Mouse (Mus musculus): ENCODE results near the gene Lcor.

The Lcor gene

DNA sequence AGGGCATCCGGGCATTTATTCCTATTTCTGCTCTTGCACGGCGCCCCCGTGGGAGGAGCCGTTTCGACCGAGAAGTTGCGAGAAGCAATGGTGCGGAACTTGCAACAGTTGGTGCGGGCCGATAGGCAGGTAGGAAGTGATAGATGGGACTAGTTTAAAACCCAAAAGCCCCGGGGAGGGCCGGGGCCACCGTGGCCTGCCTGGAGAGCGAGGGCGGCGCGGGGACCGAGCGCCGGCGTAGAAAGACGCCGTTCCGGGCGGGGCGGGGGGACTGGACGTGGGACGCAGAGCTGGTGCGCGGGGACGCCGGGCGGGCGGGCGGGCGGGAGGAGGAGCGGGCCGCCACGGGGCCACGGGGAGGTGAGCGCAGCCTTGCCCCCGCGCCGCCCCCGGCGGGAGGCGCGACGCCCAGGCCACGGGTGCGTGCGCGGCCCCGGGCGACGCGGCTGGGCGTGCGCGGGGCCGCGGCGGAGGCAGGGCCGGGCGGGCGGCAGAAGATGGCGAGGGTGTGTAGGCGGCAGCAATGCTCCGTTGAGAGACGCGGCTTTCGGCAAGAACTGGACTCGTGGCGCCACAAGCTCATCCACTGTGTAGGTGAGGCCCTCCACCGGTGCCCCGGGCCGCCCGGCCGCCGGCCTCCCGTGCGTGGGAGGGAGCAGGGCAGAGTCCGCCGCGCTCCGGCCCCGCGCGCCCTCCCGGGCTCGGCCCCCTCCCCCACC lies at the start of gene Lcor:
Gene Lcor (plus strand): TSS at position 448 of the 719 bp plus-strand sequence.
- peak; percentile 85 for DNase-seq (ENCODE audit: low read depth, low spot score)

DNA sequence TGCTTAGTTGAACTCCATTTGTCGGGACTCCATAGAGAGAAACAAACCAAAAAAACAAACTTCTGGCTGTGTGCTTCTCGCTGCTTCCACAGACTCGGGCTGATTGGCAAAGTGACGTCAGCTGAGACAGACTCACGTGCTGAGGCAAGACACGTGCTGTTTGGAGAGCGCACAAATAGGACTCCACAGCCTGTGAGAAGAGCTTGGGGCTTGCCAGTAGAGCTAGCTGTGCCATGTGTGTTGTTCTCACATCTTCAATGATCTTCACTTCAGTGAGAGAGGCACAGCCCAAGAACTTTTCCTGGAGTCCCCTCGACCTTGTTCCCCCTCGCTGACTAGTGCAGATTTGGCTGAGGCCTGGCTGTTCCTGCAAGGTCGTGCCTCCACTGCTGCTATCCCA lies 47.1 kb upstream of the Lcor start:
- no peak for DNase-seq (ENCODE audit: low read depth, low spot score)

DNA sequence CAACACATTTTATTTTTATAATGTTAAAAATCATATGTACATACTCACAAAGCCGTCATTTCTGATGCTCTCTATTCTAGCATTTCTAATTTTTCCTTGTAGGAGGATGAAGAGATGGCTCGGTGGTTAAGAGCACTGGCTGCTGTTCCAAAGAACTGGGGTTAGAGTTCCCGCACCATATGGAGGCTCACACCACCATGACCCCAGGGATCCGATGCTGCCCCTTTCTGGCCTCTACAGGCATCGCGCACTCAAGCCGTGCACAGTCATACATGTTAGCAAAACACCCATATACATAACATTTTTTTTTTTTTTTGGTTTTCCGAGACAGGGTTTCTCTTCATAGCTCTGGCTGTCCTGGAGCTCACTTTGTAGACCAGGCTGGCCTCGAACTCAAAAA lies 46.0 kb upstream of the Lcor start:
- DNase-seq (ENCODE audit: low read depth, low spot score), result no peak

DNA sequence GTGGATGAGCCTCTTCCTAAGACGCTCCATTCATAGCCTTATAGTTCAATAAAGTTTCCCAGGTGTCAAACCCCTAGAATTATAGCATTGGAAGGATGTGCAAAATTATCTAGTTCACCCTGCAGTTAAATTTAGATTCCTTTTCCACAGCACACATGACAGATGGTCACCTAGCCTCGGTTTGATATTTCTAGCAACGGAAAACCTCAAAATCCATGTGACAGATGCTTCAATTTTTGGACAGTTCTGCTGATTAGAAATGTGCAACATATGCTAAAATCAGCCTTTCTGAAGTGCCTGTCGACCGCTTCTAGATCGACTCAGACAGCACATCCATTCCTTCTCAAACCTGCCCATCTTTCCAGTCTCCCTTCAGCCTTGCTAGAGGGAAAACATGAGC lies 43.5 kb upstream of the Lcor start:
- DNase-seq (ENCODE audit: low read depth, low spot score), result no peak

DNA sequence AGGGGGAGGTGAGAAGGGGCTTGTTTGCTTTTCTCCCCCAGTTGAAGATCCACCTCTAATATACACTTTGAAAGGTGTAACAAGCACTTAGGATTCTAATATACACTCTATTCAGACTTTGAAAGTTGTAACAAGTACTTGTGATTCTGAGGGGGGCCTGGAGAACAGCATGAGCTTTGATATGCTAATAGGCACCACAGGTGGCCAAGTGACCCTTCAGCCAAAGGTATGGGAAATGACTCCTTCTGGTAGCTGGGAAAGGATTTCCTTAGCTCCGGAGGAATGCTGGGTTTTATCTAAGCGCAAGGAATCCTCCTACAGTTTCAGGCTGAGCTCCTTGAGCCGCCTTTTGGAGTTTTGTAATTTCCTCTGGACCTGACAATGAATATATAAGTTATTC lies 41.0 kb upstream of the Lcor start:
- peak; percentile 92 for DNase-seq (ENCODE audit: low read depth, low spot score)

DNA sequence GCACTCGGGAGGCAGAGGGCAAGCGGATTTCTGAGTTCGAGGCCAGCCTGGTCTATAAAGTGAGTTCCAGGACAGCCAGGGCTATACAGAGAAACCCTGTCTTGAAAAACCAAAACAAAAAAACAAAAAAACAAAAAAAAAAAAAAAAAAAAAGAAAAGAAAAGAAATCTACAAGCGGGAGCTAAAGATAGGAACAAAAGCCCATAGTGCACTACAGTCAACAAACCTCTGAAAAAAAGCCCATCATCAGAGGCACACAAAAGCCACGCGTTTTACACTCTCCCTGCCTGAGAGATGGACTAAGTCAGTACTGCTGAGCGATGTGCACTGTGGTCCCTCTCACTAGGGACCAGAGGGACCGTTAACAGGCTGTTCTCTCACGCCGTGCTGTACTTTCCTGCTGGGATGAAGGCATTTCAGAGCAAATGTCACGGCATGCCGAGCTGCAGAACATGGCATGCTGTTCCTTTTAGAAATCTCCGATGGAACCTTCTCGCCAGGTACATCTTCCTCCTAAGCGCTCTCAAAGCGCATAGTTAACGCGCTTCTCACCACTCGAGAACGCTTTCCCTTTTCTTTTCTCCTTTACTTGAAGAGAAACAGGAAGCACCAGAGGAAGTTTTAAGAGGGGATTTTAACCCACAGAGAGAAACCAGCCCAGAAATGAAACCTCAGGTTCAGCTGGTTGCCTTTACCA lies 40.4 kb upstream of the Lcor start:
- no peak for DNase-seq (ENCODE audit: low read depth, low spot score)

DNA sequence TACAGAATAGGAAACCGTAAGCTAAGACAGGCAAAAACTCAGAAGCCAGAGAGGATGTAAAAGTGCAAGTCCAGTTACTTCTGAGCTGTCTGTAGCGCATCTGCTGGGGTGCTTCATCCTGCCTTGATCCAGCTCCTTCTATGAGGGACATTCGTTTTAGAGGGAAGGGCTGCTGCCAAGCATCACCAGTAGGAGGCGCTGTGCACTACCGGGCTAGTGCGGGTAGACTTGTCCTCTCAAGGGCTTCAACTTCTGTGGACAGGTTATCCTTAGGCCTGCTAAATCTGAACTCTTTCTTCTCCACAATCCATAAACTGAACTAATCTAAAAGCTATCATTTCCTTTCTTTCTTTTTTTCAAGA lies 39.8 kb upstream of the Lcor start:
- DNase-seq (ENCODE audit: low read depth, low spot score), result peak; percentile 81

DNA sequence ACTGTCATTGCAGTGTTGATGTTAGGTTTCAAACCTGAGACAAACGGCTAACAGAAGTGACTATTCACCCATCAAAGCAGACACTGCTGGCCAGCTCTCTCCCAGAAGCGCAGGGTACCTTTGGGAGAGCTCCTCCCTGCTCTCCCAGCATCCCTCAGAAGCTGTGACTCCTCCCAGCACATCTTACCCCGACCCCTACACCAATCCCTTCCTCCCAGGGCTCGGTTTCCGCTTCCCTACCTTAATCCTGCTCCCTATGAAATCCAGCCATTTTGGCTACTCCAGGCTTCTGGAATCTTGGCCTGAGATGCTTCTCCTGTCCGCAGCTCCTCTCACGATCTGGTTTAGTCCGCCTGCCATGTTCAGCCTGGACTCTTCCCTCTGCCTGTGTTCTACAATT lies 37.9 kb upstream of the Lcor start:
- DNase-seq (ENCODE audit: low read depth, low spot score), result peak; percentile 85

DNA sequence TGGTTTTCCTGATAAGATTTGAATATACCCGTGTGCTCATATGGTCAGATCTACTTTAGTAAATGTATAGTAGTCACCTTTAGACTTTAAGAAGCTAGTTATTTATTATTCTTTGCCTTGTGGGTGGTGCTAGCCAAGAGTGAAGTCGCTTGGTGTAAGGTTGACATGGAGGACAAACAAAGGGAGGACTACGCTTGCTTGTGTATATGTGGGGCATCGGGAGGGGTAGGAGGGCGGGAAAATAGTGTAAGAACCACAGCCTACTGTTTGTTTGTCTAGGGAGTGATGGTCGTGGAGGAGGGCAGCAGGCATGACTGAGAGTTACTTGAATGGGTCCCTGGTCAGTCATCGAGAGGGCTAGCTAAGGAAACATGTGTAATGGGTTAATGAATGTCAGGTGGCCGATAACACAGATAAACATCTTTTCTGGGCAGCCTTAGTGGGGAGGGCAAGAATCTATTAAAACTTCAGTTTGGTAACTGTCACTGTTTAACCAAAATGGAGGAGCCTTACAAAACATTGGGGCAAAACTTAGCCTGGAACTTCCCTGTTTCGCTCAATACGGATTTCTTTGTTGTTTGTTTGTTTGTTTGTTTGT lies 37.3 kb upstream of the Lcor start:
- DNase-seq (ENCODE audit: low read depth, low spot score), result no peak

DNA sequence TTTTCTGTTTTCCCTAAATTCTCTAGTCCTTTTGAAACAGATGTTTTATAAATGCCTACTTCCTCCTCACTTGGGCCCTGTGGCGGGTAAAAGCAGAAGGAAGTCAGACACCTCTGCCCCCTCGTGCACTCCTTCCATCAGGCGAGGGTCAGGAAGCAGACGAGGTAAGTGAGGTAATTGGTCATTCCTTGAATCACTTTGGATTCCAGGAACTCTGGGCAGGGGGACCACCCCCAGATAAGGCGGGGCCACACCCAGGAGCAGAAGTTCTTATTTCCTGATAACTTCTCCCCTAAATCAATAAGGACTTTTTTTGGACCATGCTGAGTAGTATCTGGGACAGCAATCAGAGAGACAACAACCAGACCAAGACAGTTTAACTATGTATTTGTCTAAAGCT lies 36.7 kb upstream of the Lcor start:
- no peak for DNase-seq (ENCODE audit: low read depth, low spot score)

DNA sequence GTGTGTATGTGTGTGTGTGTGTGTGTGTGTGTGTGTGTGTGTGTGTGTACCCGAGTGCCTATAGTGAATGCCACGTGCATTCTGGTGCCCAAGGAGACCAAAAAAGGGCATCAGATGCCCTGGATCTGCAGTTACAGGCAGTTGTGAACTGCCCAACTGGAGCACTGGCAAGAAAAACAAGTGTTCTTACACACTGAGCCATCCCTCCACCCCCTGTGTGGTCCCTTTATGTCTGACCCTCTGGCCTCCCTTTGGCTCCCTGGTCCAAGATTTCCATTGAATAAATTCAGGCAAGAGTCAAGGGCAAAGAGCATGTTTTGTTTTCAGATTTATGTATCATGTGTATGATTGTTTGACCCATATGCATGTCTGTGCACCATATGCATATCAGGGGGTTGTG lies 35.3 kb upstream of the Lcor start:
- no peak for DNase-seq (ENCODE audit: low read depth, low spot score)

DNA sequence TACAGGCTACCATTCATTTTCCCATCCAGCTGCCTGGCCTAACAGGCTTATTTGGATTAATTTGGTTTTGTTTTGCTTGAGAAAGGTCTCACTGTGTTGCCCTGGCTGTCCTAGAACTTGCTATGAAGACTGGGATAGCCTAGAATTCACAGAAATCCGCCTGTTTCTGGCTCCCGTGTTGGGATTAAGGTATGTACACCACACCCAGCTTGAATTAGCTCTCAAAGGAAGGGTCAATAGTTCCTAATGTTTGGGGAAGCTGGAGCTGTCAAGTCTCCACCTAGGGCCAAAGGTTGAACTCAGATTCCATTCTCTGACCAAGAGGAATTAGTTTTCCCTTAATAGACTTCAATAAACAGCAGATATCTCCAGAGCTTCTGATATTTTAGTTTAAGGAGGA lies 34.7 kb upstream of the Lcor start:
- peak; percentile 44 for DNase-seq (ENCODE audit: low read depth, low spot score)

DNA sequence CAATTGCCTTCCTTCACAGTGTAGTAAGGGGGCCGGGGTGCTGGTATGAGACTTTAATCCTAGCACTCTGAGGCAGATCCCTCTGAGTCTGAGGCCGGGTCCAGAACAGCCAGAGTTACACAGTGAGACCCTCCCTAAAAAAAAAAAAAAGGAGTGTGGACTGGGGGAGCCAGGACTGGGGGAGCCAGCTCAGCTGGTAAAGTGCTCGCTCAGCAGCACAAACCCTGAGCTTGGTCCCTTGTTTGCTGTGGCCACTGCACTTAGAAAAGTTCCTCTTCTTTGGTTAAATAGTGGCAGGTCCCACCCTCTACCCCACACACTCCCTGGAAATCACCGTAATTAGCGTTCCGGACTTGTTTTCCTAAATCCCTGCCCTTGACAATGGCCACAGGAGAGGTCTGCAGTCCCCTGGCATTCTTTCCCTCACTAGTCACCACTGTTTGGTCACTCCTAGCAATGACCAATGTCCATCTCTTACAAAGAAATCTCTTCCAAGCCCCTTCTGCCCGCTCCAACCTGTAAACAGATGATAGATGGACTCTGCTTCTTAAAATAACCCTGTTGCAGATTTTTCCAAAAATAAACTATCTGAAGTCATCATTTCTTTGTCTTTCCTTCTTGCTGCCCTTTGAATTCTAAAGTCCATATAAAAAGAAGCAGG lies 32.9 kb upstream of the Lcor start:
- DNase-seq (ENCODE audit: low read depth, low spot score), result no peak

DNA sequence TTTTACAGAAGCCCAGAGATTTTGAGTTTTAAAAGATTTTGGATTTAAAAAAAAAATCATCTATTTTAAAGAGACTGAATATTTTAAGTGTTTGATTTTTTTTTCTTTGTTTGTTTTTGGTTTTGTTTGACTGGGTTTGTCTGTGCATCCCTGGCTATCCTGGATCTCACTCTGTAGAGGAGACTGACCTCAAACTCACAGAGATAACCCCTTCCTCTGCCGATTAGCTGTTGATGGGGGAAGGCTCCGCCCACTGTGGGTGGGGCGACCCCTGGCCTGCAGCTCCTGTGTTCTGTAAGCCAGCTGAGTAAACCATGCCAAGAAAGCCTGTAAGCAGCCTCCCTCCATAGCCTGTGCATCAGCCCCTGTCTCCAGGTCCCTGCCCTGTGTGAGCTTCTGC lies 30.3 kb upstream of the Lcor start:
- peak; percentile 83 for DNase-seq (ENCODE audit: low read depth, low spot score)

DNA sequence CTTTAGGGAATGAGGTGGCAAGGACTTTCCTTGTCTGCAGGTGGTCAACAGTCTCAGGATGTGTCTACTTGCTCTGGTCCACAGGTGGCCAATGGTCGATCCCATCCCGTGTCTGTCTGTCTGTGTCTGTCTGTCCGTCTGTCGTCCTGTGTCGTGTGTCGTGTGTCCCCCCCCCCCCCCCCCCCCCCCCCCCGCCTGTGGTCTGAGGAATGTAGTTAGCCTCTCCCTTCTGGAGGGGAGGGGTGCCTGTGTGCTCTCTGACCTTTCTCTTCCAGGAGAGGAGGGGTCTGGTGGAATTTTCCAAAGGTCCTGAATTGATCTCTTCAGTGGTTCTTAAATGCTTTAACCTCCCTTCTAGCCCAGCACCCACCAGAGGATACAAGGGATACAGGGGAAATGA lies 27.8 kb upstream of the Lcor start:
- DNase-seq (ENCODE audit: low read depth, low spot score), result peak; percentile 86

DNA sequence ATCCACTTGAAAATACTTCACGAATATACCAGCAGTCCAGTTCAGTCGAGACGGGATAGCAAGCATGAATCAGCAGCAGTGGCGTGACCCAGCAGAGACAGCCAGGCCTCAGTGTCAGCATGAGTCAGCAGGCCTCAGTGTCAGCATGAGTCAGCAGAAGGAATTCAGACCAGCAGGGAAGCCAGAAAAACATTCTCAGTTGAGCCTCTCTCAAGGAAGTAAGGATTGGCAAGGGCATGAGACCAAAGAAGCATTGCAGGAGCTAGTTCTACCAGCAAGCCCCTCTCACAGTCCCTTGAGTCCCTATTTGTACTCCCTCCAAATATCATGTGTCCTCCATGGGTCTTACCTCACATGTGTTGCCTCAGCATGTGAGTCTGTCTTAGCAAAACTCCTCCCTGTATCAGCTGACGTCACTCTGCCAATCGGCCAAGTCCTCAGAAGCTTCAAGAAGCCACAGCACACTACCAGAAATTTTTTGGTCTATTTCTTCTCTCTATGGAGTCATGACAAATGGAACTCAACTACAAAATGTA lies 27.3 kb upstream of the Lcor start:
- DNase-seq (ENCODE audit: low read depth, low spot score), result peak; percentile 96

DNA sequence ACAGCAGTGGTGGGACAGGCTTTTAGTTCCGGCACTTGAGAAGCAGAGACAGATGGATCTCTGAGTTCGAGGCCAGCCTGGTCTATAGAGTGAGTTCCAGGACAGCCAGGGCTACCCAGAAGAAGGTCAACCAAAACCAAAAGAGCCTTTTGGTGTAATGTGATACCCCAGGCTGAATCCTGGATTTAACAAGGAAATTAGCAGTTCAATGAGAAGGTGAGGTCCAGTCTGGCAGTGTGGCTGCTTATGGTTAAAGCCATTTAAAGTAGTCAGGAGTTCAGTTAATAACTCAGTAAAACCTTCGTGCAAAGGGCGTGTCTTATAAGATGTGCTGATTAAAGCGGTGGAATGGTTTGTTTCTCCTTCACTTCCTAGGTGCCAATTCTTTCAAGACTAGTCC lies 25.3 kb upstream of the Lcor start:
- peak; percentile 61 for DNase-seq (ENCODE audit: low read depth, low spot score)

DNA sequence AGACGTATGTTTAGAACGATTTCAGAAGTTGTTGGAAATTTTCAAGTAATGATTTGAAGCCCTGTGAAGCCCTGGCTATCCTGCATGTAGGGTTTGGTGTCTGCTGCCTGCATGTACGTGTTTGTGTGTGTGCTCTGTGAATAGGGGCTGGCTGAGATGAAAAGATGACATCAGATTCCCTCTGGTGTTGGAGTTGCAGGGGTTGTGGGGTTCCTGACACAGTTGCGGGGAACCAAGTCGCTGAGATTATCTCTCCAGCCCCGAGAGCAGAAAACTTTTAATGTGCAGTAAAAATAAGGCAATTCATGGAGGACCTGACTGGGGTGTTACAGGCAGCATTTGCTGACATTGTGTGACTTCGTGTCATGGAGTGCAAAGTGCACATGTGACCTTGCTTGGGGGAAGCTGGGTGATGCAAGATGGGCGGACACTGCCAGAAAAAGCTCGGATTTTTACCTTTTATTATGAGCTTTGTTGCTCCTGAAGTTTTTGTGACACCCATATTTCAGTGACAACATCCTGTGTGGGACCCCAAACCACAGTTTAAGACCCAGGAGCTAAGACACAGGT lies 20.2 kb upstream of the Lcor start:
- DNase-seq (ENCODE audit: low read depth, low spot score), result no peak

DNA sequence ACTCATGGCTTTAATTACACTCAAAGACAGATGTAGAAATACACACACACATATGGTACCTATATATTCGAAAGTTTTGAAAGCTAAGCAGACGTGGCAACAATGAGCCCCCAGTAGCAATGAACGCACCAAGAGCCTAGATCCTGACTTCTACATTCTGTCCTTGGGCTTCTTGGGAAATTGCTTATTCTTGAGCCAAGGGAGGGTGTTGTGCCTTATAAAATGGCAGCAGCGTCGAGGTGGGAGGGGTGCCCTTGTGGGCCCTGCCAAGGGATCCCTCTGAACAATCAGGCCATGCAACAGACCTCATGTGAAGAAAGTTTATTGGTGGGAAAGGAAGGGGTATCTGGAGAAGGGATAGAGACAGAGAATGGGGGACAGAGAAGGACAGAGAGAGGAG lies 18.6 kb upstream of the Lcor start:
- DNase-seq (ENCODE audit: low read depth, low spot score), result no peak

DNA sequence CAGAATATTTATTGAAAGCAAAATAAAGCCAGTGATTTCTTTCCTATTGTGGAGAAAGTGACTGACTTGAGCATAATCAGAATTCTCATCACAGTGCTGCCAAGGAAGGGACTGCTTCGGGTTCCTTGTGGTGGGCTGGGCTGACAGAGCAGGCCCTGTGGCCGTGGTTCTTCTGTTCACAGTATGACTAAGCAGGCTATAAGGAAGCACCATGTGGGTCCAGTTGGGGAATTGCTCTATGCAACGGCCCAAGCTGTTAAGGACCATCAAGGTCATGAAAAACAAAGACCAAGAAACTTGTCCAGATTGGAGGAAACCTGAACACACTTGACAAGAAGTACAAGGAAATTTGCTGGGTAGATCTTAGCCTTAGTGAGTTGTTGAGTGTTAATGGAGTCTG lies 16.0 kb upstream of the Lcor start:
- DNase-seq (ENCODE audit: low read depth, low spot score), result no peak

DNA sequence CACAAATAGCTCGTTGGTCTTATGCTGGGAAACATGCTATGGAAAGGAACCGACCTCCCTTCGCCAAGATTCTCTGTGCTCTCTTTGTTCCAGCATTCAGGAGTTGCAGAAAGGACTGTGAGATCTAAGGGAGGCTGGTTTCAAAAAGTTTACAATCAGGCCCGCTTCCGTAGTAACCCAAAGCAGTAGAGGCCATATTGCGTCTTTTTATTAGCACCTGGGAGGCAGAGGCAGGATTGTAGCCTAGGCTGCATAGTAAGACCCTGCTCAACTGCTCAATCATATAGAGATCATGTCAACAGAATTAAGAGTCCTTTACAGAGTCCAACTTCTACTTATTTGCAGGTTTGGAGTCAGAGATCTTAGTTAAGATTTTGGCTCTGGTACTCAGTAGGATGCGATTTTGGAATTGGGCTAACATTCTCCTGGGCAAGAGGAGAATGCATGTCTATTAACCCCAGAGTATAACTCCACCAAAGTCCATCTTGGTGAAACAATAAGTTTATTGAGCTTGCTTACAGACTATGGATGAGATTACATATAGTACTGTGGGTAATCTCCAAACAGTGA lies 8.8 kb upstream of the Lcor start:
- DNase-seq (ENCODE audit: low read depth, low spot score), result no peak

DNA sequence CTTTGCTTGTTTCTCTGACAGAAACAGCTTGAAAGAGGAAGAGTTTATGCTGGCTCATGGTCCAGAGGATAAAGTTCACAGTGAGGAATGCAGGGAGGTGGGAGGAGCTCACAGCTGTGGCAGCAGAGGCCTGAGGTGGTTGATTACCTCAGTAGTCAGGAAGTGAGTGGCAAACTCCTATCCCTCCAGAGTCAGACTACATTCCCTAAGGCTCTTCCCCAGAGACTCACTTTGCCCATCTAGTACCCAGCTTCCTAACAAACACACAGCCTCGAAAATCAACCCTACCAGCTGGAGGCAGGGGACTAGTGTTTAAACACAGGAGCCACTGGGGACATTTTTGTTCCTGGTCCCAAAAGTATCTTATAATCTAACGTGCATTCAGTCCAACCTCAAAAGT lies 7.5 kb upstream of the Lcor start:
- DNase-seq (ENCODE audit: low read depth, low spot score), result peak; percentile 62
